Mouse (Mus musculus): ENCODE results near the gene Casc4. TPM values are rescaled to one million over a fixed set of nuclear protein-coding genes. Genes with fewer than 3 reads are reported as not detected.
"Not testable (repeated sequence)": the region's sequence is repeated elsewhere in the genome, so short reads cannot be mapped to it uniquely, and the experiment has no call there.

Casc4 gene
- total RNA-seq, 2 experiments from 2014 or later: 2.7 to 7.1 TPM

DNA sequence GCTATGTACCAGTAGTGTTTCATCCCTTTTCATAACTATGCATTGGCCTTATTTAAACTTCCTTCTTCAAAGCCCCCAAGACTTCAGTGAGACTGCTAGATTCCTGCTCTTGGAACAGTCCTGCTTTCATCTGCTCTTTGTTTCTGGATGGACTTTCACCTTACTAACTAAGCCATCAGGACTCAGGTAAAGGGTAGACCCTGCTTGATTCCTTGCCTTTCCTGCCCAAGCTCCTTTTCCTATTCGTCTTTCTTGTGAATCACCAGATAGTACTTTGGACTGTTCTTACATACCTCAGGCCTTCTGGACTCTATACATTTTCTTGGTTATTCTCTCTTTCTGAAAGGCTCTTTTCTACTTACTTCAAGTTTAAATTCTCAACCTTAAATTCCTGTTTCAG, 30.1 kb downstream of the Casc4 start:
- ATAC-seq (replicated peaks; ENCODE audit: poor library complexity, severe bottlenecking): no peak

DNA sequence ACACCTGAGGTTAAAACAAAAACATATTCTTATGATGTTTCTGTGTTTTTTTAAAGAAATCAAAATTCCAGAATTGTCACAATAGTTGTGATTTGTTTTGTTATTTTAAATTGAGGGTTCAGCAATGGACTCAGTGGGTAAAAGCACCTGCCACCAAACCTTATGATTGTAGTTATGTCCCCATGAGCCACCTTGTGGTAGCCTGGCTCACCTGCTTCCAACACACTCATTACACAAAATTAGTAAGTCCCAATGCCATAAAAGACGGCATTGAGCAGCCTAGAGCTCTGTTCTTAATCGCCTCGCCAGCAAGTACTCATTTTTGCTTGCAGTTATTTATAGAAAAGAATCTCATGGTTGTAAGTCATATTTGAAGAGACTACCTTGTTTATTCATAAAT, 43.2 kb downstream of the Casc4 start:
- no peak for ATAC-seq (replicated peaks; ENCODE audit: poor library complexity, severe bottlenecking)

DNA sequence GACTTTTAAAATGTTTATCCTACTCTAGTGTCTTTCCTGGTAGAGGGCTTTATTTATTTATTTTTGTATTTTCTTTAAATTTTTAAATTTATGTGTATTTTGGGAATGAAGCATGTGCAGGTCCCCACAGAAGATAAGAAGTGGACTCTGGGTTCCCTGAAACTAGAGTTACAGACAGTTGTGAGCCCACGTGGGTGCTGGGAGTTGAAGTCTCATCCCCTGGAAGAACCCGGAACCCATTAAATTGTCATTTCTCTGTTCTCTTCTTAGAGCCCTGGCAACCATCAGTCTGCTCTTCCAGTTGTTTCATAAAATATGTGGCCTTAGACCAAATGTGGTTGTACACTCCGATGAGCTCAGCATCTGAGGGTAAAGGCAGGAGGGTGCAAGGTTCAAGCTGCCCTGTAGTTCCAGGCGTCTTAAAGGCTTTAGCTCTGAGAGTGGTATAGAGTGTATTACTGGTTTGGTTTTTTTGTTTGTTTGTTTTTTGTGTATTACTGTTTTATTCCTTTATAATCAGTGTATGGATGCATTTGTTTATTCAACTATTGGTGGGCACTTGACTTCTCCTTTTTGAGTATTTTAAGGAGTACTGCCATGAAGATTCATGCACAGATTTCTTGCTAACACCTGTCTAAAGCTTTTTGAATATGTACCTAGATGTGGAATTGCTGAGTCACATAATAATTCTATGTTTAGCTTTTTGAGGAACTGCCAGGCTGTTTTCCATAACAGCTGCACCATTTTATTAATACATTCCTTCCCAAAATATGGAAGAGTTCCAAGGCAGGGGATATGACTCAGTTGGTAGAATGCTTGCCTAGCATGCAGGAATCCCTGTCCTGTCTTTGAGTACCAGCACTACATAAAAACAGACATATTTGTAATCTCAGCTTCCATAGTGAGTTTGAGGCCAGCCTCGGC, 49.5 kb downstream of the Casc4 start:
- no peak for ATAC-seq (replicated peaks; ENCODE audit: poor library complexity, severe bottlenecking)

DNA sequence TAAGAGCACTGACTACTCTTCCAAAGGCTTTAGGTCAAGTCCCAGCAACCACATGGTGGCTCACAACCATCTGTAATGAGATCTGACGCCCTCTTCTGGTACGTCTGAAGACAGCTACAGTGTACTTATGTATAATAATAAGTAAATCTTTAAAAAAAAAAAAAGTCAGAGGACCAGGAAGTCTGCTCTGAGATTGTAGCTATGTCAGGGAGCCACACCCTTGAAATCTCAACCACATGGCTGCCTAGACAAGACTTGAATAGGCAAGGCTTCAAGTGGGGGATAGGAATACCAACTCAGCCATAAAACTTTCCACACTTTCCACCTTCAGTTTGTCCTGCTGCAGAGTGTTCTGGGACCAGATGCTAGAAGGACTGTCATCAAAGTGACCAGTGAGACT, 70.9 kb downstream of the Casc4 start:
- ATAC-seq (replicated peaks; ENCODE audit: poor library complexity, severe bottlenecking): not testable (repeated sequence)

DNA sequence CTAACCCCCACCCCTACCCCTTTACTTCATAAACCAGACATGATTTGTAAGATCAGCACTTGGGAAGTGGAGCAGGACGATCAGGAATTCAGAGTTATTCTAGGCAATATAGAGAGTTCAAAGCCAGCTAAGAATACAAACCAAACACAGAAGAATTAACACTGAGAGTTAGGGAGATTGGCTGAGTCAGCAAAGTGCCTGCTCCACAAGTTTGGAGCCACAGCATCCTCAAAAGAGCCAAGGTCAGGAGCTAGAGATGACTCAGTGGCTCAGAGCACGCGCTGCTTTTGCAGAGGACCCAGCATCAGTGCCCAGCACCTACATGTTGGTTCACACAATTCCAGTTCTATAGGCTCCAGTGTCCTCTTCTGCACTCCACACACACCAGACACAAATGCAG, 76.6 kb downstream of the Casc4 start:
- no peak for ATAC-seq (replicated peaks; ENCODE audit: poor library complexity, severe bottlenecking)

DNA sequence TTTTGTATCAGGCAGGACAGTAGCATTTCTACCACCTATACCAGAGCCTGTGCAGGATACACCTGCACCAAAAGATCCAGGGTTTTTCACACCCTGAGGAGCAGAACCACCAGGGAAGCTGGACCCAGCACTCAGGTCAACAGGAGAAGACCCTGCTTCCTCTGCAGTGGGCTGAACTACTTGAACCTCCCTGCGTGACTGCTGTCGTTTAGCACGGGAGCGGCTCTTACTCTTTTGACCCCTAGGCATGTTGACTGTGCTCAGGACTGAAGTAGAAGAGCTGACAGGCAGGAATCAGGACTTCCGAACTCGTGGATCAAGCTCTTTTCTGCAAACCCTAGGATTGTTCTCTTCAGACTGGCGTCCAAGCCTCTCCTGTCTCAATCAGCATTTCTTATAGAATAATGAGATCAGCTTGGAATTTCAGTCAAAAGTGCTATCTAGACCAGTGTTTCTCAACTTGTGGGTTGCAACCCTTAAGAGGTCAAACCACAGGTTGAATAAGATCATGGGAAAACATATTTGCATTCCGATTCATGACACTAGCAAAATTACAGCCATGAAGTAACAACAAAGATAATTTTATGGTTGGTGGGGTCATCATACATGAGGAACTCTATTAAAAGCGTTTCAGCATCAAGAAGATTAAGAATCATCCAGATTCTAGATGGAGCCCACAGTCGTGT, 88.3 kb downstream of the Casc4 start:
- peak; percentile 11; the same call in 1 of the 2 replicates for ATAC-seq (replicated peaks; ENCODE audit: poor library complexity, severe bottlenecking)

DNA sequence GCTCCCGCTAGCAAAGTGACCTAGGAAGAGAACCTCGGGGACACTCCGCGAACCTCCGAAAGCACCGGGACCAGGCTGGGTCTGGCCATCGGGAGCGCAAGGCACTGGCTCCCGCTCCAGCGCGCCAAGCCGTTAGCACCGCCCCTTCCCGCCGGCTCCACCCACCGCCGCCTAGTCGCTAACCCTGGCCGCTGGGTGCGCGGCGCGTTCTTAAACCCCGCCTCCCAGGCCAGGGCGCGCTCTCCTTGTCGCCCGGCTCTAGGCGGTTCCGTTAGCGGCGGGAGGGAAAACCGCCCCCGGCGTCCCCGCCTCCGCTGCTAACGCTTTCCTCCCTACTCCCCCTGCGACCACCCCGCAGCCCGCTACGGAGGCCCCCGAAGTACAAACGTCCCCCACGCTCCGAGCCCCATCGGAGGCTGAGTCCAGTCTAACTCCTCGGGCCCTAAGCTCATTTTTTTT, 89.0 kb downstream of the Casc4 start, which contains the start of the genes Ctdspl2 and Mageb3:
Ctdspl2 (plus strand) TSS at position 237 of the 459 bp plus-strand sequence.
Mageb3 (minus strand) TSS at position 328 of the 459 bp plus-strand sequence.
- ATAC-seq (replicated peaks; ENCODE audit: poor library complexity, severe bottlenecking): peak; percentile 88

DNA sequence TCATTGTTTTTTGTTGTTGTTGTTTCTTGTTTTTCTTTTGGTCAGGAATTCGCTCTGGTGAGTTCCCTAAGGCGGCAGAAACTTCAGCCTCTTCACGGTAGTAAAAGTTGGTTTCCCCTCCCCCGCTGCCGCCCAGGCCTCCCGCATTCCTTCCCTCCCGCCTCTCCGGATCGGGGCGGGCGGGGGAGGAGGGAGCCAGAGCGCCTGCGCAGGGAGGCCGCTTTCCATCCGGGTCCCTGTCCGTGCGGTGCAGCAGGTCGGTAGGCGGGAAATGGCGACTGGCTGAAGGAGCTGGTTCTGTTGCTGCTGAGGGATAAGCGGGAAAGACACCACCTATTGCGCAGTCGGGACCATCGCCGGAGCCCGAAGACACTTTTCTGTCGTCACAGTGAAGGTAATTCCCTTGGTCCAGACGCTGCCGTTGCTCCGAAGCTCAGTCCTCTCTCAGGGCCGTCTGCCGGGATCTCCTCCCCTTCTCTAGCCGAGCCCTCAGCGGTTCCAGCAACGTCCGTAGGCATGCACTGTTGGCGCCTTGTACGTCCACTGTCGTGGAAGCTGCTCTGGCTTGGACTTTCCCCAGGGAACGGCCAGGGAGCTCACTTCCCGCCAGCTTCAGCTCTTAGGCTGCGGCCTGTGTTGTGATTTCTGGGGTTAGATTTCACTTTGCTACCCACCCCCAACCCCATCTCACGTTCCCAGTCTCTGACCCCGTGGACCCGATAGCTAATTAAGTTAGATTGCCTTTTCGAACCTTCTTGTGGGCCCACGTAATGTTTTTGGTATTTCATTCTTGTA, 89.7 kb downstream of the Casc4 start:
- peak; percentile 76 for ATAC-seq (replicated peaks; ENCODE audit: poor library complexity, severe bottlenecking)

DNA sequence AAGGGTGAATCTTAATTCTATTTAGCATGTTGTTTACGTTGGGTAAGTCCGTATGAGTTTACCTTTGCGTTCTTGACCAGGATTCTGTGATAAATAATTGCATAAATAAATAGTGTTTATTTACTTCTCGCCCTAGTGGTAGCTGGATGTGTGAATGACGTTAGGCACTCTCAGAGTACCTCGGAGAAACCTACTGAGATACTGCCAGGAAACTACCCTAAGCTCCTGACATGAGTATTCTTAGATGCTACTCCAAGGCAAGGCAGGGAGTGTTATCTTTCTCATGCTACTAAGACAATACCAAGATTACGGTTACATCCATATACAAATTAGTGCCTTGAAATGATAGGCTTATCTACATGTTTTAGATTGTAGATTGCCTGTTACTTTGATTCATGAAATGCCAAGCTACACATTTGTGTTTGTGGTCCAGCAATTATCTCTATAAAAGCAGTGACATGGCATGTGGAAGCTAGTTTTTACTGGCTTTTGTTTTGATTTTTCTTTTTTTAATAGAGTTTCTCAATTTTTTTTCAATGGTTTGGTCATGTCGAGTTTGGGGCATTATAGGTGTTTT, 90.5 kb downstream of the Casc4 start:
- no peak for ATAC-seq (replicated peaks; ENCODE audit: poor library complexity, severe bottlenecking)

Other genes starting within 250 kb of the Casc4 start
- gene Frmd5, start 59.9 kb upstream of the Casc4 start, total RNA-seq (2014; fragmentation: Nextera tagmentation): not detected in 2 replicates
- not detected in 2 replicates for gene Frmd5, start 59.9 kb upstream of the Casc4 start, total RNA-seq (2017)
- gene Ctdspl2, start 89.0 kb downstream of the Casc4 start, total RNA-seq (2014; fragmentation: Nextera tagmentation): 46.4 and 47.5 TPM in 2 replicates
- 81.6 and 86.7 TPM in 2 replicates for gene Ctdspl2, start 89.0 kb downstream of the Casc4 start, total RNA-seq (2017)
- not detected in 2 replicates for gene Mageb3, start 89.1 kb downstream of the Casc4 start, total RNA-seq (2014; fragmentation: Nextera tagmentation)
- gene Mageb3, start 89.1 kb downstream of the Casc4 start, total RNA-seq (2017): 0.65 TPM in 1 of 2 replicates, not detected in the other
- gene Eif3j1, start 161.6 kb downstream of the Casc4 start, total RNA-seq (2014; fragmentation: Nextera tagmentation): 26.1 and 33.8 TPM in 2 replicates
- 33.5 and 36.9 TPM in 2 replicates for gene Eif3j1, start 161.6 kb downstream of the Casc4 start, total RNA-seq (2017)

Data from granulocyte monocyte progenitor cell, adult 5-6 weeks (primary cell).